Mouse (Mus musculus) cerebellum, adult 2 months (tissue): ENCODE measurements around the gene Map6d1. TPM values are rescaled to one million over a fixed set of nuclear protein-coding genes. Genes with fewer than 3 reads are reported as not detected.

Source experiments
- DNase-seq, 2 experiments: peaks; one replicate each; pipeline ENCODE4 v3.0.0; 2021
- H3K27ac ChIP-seq: fragments of 200-500 bp; 2 replicates; pipeline ENCODE4 v1.5.1; 2012; ENCODE audit warnings: low read length, control low read depth, inconsistent platforms; ENCODE audit not compliant: insufficient read depth
- H3K27me3 ChIP-seq: fragments of 200-500 bp; 2 replicates; pipeline ENCODE4 v1.6.1; 2012; ENCODE audit warnings: inconsistent platforms, mild to moderate bottlenecking, low read length, moderate library complexity; ENCODE audit not compliant: control insufficient read depth, insufficient read depth
- H3K4me1 ChIP-seq: fragments of 200-500 bp; 2 replicates; pipeline ENCODE4 v1.6.1; 2011; ENCODE audit warnings: low read length; ENCODE audit not compliant: control insufficient read depth, insufficient read depth
- H3K4me3 ChIP-seq: fragments of 200-500 bp; replicated peaks from 2 replicates; pipeline ENCODE3; 2011; ENCODE audit warnings: mild to moderate bottlenecking, low read depth, low read length, control low read depth; ENCODE audit not compliant: insufficient read depth
- CTCF ChIP-seq: fragments of 200-500 bp; IDR thresholded peaks from 2 replicates; pipeline ENCODE4 v1.5.1; 2011; ENCODE audit warnings: low read depth, mild to moderate bottlenecking, control low read depth, low read length, moderate library complexity, borderline replicate concordance; ENCODE audit not compliant: insufficient read depth
- POLR2A ChIP-seq: fragments of 200-500 bp; IDR thresholded peaks from 2 replicates; pipeline ENCODE4 v1.6.1; 2011; ENCODE audit warnings: low read length, control low read depth, borderline replicate concordance; ENCODE audit not compliant: insufficient read depth
- WGBS: fragments of 180-500 bp; shearing (Covaris S2); methylation state at CpG from one replicate; pipeline ENCODE4 v1.1.7; 2018; 5-methylcytosine and 5-hydroxymethylcytosine counted together
- polyA plus RNA-seq: library from polyadenylated mRNA; depleted of rRNA; stranded (reverse); fragments of >200 nt; gene quantifications from 2 replicates; pipeline ENCODE4 v1.2.3, GENCODE M21; 2012; rRNA removed

Gene Map6d1
- polyA plus RNA-seq, 1 experiment: 70.1 TPM

DNA sequence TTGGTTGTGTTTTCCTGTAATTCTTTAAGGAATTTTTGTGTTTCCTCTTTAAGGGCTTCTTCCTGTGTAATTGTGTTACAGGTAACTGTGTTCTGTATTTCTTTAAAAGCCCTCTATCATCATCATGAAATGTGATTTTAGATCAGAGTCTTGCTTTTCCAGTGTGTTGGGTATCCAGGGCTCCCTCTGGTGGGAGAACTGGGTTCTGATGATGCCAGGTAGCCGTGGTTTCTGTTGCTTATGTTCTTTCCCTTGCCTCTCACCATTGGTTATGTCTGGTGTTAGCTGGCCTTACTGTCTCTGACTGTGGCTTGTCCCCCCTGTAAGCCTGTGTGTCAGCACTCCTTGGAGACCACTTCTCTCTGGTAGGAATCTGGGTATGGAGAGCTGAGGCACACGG is 55.8 kb downstream of the Map6d1 start:
- no peaks in the 10 kb centered on the region for H3K4me1 ChIP-seq
- TF ChIP-seq CTCF (peak; percentile 65), POLR2A (no peak)

More for the DNA sequence above, 55.8 kb downstream of the Map6d1 start:
- H3K4me3 ChIP-seq: no peak overlapping the region
- WGBS: 52% methylated on average over 2 of the region's 2 CpGs
- H3K27me3 ChIP-seq: no peaks in the 10 kb centered on the region
- DNase-seq: peak in 1 of 2 experiments; percentile 24
- H3K27ac ChIP-seq: no peak overlapping the region

Other genes starting within 250 kb of the Map6d1 start
- gene Klhl24, start 143.8 kb downstream of the Map6d1 start, polyA plus RNA-seq: 26.6 and 27.0 TPM in 2 replicates
- gene Yeats2, start 100.3 kb downstream of the Map6d1 start, polyA plus RNA-seq: 27.1 and 32.9 TPM in 2 replicates
- gene Parl, start 61.0 kb upstream of the Map6d1 start, polyA plus RNA-seq: 71.2 and 76.3 TPM in 2 replicates
- gene Cyp2ab1, start 84.0 kb upstream of the Map6d1 start, polyA plus RNA-seq: not detected in 2 replicates
- gene Abcc5, start 185.0 kb upstream of the Map6d1 start, polyA plus RNA-seq: 251 and 263 TPM in 2 replicates